Mouse (Mus musculus) spleen, postnatal 0 days (tissue): Measurements from ENCODE around the gene Nup50. TPM values are rescaled to one million over a fixed set of nuclear protein-coding genes. Genes with fewer than 3 reads are reported as not detected.

Experiments used
- polyA plus RNA-seq: library from polyadenylated mRNA; unstranded; fragments of >200 nt; fragmentation: Nextera tagmentation; extraction: Ambion mirVana; gene quantifications from 2 replicates; pipeline ENCODE4 v1.2.1, GENCODE M21; 2015

Gene Nup50
- 23.2 and 25.2 TPM in 2 replicates for polyA plus RNA-seq

DNA sequence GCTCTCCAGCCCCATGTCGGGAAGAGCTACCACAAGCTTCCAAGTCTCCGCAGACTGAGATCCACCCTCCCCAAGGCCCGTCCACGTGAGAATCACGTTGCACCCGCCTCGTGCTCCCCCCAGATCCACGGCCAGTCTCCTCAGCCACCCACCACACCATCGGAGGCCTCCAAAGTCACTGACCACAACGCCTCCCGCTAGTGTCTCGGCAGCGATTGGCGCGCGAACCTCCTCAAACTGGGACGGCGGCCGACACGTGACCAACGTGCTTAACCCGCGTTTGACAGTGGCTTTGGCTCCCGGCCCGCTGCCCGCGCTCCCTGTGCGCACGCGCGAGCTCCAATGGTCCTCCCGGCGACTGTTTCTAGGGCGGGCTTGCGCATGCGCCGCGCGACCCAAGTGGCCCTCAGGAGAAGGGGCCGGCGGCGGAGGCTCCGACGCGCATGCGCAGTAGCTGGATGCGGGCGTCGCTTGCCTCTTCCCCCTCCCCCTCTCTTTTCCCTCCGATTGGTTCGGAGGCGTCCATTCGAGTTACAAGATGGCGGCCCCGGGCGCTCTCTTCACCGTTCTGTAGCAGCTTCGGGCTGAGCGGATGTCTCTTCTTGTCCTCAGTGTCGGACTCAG lies at the start of gene Nup50:
Gene Nup50 (plus strand): TSS at position 528 of the 624 bp plus-strand sequence.

DNA sequence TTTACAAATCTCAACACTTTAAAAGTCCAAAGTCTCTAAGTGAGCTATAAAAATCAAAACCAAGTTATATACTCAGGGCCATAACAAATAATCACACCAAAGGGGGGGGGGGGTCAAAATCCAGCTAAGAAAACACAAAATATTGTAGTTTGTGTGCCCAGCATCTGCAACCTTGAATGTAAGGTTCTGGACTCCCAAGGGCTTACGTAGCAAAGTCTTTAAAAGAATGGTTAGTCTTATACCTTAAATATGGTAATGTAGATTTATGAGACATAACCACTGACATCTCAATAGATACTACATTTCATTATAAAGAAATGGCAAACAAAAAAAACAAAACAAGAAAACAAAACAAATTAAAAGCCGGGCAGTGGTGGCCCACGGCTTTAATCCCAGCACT lies 3.3 kb upstream of the Nup50 start, which contains the start of gene Gm29666:
Gene Gm29666 (minus strand): TSS at position 101 of the 400 bp plus-strand sequence.

DNA sequence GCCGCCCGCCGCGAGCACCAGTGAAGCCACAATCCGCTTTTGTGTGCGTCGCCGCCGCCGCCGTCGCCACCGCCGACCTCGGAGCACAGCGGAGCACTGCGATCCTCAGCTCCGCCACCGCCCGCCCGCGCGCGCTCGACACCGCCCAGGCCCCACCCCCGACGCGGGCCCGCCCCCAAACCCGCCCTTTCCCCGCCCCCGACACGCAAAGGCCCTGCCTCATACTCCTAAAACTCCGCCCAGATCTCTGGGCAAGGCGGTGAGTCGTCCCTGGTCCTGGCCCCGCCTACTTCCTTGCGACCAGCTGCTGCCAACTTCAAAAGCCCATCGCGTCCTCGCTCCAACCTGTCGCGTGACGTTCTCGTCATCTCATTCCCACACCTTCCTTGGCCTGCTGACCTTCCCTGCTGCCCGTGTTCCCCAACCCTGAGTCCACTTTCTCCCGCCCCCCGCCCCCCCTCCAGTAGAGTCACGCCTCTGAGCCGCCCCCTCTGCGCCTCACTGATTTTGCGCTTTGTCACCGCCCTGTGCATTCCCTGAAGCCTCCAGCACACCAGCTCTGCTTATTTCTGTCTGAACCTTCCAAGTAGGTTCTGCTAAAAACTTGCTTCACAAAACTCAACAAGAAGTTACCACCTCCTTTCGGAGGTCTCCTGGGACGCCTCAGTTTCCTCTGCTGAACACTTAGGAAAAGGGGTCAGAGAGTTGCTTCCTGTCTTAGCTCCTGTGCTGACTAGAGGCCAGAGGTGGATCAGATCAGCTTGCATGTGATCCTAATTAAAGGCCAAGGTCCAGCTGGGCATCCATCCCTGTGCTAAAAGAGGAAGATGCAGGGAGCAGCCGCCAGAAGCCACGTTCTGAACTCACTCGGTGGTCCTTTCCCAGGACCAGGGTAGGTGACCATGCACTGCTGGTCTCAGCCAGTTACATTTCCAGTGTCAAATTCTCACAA lies 64.9 kb downstream of the Nup50 start, which contains the start of gene 5031439G07Rik:
Gene 5031439G07Rik (minus strand): TSS at position 678 of the 952 bp plus-strand sequence.

Other genes with a start within 250 kb of the Nup50 start
- gene Arhgap8, start 203.4 kb upstream of the Nup50 start, polyA plus RNA-seq = 0.93 and 1.1 TPM in 2 replicates
- gene Phf21b, start 67.4 kb upstream of the Nup50 start, polyA plus RNA-seq = 0.04 and 0.07 TPM in 2 replicates
- gene Gm29666, start 3.4 kb upstream of the Nup50 start, polyA plus RNA-seq = 0.56 and 0.57 TPM in 2 replicates
- gene 5031439G07Rik, start 65.1 kb downstream of the Nup50 start, polyA plus RNA-seq = 2.9 and 4.2 TPM in 2 replicates
- not detected in 2 replicates for gene Upk3a, start 93.7 kb downstream of the Nup50 start, polyA plus RNA-seq
- 8.6 and 12.5 TPM in 2 replicates for gene Fam118a, start 105.5 kb downstream of the Nup50 start, polyA plus RNA-seq
- 0.06 and 0.16 TPM in 2 replicates for gene Smc1b, start 208.6 kb downstream of the Nup50 start, polyA plus RNA-seq
- gene Ribc2, start 208.7 kb downstream of the Nup50 start, polyA plus RNA-seq = not detected in 2 replicates